Mouse (Mus musculus) erythroblast, embryonic 14.5 days (primary cell): ENCODE results near the gene BC030870.

Experiments used
- GATA1 ChIP-seq: IDR thresholded peaks from 2 replicates; pipeline ENCODE4 v1.6.1; 2012; ENCODE audit warnings: low read length, inconsistent platforms, mixed read lengths
- TAL1 ChIP-seq: IDR thresholded peaks from 3 replicates; pipeline ENCODE4 v1.6.1; 2012; ENCODE audit warnings: low read length, inconsistent platforms, mixed read lengths

DNA sequence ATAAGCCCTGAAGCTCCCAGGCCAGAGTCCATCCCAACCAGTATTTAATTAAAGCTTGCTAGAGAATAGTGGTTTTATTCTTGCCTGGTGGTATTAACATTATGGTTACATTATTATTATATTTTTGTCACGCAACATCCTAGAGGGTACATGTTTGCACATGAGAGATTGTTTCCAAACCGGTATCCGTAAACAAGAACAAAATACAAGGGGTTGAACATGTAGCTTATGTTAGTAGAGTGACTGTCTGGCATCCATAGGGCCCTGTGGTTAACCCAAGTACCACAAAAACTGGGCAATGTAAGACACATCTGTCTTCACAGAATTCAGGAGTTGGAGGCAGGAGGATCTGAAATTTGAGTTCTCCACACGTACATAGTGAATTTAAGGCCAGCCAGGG is 62.3 kb downstream of the BC030870 start:
- TF ChIP-seq TAL1 (no peak), GATA1 (no peak)
